Mouse (Mus musculus): ENCODE results near the gene Psmb10.

GRCm38 (mm10) chr8:105932525-105932924 lies 5.7 kb downstream of the Psmb10 start:
- TF ChIP-seq RAD21 (IDR thresholded peaks at IDR 0.05; ENCODE audit: low read depth, low read length) (no peak), POLR2A (IDR thresholded peaks at IDR 0.05; ENCODE audit: low read depth, low read length) (no peak), POLR2AphosphoS2 (IDR thresholded peaks at IDR 0.05; ENCODE audit: low read depth, low read length) (no peak), CTCF (conservative IDR thresholded peaks at IDR 0.05 in 1 of 2, IDR thresholded peaks at IDR 0.05 in 1 of 2; ENCODE audit: low read depth in 2 of 2, low read length in 2 of 2) (no peak), USF1 (IDR thresholded peaks at IDR 0.05; ENCODE audit: low read depth, low read length) (no peak), MYC (IDR thresholded peaks at IDR 0.05; ENCODE audit: low read depth, low read length) (no peak), ETS1 (conservative IDR thresholded peaks at IDR 0.05; ENCODE audit: low read depth, low read length) (no peak)
